Mouse (Mus musculus) heart, embryonic 14.5 days (tissue): ENCODE data around the gene Macrod1. TPM values are rescaled to one million over a fixed set of nuclear protein-coding genes. Genes with fewer than 3 reads are reported as not detected.

Experiments
- ATAC-seq: fragments of 200-750 bp; cut with Nextera tagmentation; 2 replicates; pipeline ENCODE4 v1.8.0; 2017; ENCODE audit warnings: low read depth, moderate TSS enrichment; ENCODE audit not compliant: insufficient number of reproducible peaks, insufficient read depth, low FRiP score
- H3K27ac ChIP-seq, 2 experiments: fragments of 200-500 bp in 1 of 2; fragments of 300-500 bp in 1 of 2; sonication (generic) in 1 of 2; replicated peaks in 1 of 2; 2 replicates each; pipeline ENCODE4 v1.5.1; 2012 to 2014; ENCODE audit warnings: low read depth in 2 of 2, low read length in 2 of 2, control low read depth in 1 of 2, mild to moderate bottlenecking in 1 of 2, mixed read lengths in 1 of 2; ENCODE audit not compliant: control insufficient read depth in 1 of 2, insufficient read depth in 1 of 2
- H3K27me3 ChIP-seq: fragments of 300-500 bp; sonication (generic); 2 replicates; pipeline ENCODE4 v1.6.1; 2014; ENCODE audit warnings: mild to moderate bottlenecking, low read length, control low read depth; ENCODE audit not compliant: control insufficient read depth, insufficient read depth
- H3K36me3 ChIP-seq: fragments of 300-500 bp; sonication (generic); 2 replicates; pipeline ENCODE4 v1.6.1; 2014; ENCODE audit warnings: mild to moderate bottlenecking, control low read depth, low read length, mixed read lengths; ENCODE audit not compliant: control insufficient read depth, insufficient read depth
- H3K4me1 ChIP-seq, 2 experiments: fragments of 200-500 bp in 1 of 2; fragments of 300-500 bp in 1 of 2; sonication (generic) in 1 of 2; 2 replicates each; pipeline ENCODE4 v1.6.1; 2012 to 2014; ENCODE audit warnings: low read length in 2 of 2, control low read depth in 1 of 2, mixed read lengths in 1 of 2; ENCODE audit not compliant: control insufficient read depth in 2 of 2, insufficient read depth in 2 of 2
- H3K4me2 ChIP-seq: fragments of 300-500 bp; sonication (generic); 2 replicates; pipeline ENCODE4 v1.6.1; 2014; ENCODE audit warnings: mild to moderate bottlenecking, low read length
- H3K4me3 ChIP-seq, 2 experiments: fragments of 200-500 bp in 1 of 2; fragments of 300-500 bp in 1 of 2; sonication (generic) in 1 of 2; 2 replicates each; pipeline ENCODE4 v1.5.1; 2012 to 2014; ENCODE audit warnings: low read length in 2 of 2, mild to moderate bottlenecking in 2 of 2, control low read depth in 1 of 2, low read depth in 1 of 2, moderate library complexity in 1 of 2; ENCODE audit not compliant: control insufficient read depth in 1 of 2, insufficient read depth in 1 of 2
- H3K9ac ChIP-seq: fragments of 300-500 bp; sonication (generic); 2 replicates; pipeline ENCODE4 v1.6.1; 2014; ENCODE audit warnings: mild to moderate bottlenecking, low read length
- H3K9me3 ChIP-seq: fragments of 300-500 bp; sonication (generic); 2 replicates; pipeline ENCODE4 v1.6.1; 2016; ENCODE audit warnings: low read length, control low read depth; ENCODE audit not compliant: control insufficient read depth
- WGBS: fragments of 180-500 bp; shearing (Covaris S2); extraction: QIAGEN DNeasy Blood & Tissue Kit; methylation state at CpG from one replicate; pipeline ENCODE4 v1.1.7; 2014; 5-methylcytosine and 5-hydroxymethylcytosine counted together
- polyA plus RNA-seq: library from polyadenylated mRNA; unstranded; fragments of >200 nt; fragmentation: Nextera tagmentation; extraction: Ambion mirVana; gene quantifications from 2 replicates; pipeline ENCODE4 v1.2.1, GENCODE M21; 2014

Macrod1 gene
- polyA plus RNA-seq, 1 experiment from 2014 or later, result 53.0 TPM

- H3K27me3 ChIP-seq, result peaks cover 59% of the 10 kb centered on the region
Observed at GRCm38 (mm10) chr19:7164820-7165323, 108.3 kb downstream of the Macrod1 start.

GRCm38 (mm10) chr19:7165509-7166199 lies 109.0 kb downstream of the Macrod1 start:
- H3K27ac ChIP-seq, result no peak overlapping the region
- no peak for ATAC-seq
- 2% methylated on average over 64 of the region's 105 CpGs for WGBS

More at GRCm38 (mm10) chr19:7164820-7165323, 108.3 kb downstream of the Macrod1 start:
- Histone ChIP-seq H3K27ac (no peak overlapping the region), H3K36me3 (no peaks in the 10 kb centered on the region), H3K9ac (peak overlapping the region; percentile 76), H3K9me3 (no peaks in the 10 kb centered on the region), H3K4me2 (peak overlapping the region; percentile 100), H3K4me1 (peaks cover 13 to 26% of the 10 kb centered on the region in 2 experiments; a peak in 3 of 4 replicates), H3K4me3 (peak overlapping the region; percentile 55 to 69)
- under 1% methylated on average over 35 of the region's 35 CpGs for WGBS
- no peak for ATAC-seq

GRCm38 (mm10) chr19:7166200-7166711 lies 109.6 kb downstream of the Macrod1 start:
- Histone ChIP-seq H3K27me3 (peaks cover 59% of the 10 kb centered on the region), H3K4me2 (peak overlapping the region; percentile 100), H3K4me3 (peak overlapping the region; percentile 55 to 69; a peak in 3 of 4 replicates), H3K9ac (peak overlapping the region; percentile 76), H3K27ac (no peak overlapping the region), H3K36me3 (no peaks in the 10 kb centered on the region), H3K4me1 (peaks cover 12 to 23% of the 10 kb centered on the region in 2 experiments), H3K9me3 (no peaks in the 10 kb centered on the region)
- WGBS, result 3% methylated on average over 13 of the region's 15 CpGs
- no peak for ATAC-seq

More at GRCm38 (mm10) chr19:7165509-7166199, 109.0 kb downstream of the Macrod1 start:
- H3K4me2 ChIP-seq, result peak overlapping the region; percentile 100
- no peaks in the 10 kb centered on the region for H3K36me3 ChIP-seq
- peak overlapping the region; percentile 76 for H3K9ac ChIP-seq
- H3K9me3 ChIP-seq, result no peaks in the 10 kb centered on the region
- H3K27me3 ChIP-seq, result peaks cover 59% of the 10 kb centered on the region
- H3K4me3 ChIP-seq, result peak overlapping the region; percentile 55 to 69
- H3K4me1 ChIP-seq, result peaks cover 7 to 19% of the 10 kb centered on the region in 2 experiments; a peak in 3 of 4 replicates

- H3K4me2 ChIP-seq, result no peak overlapping the region
- peaks cover 17 to 28% of the 10 kb centered on the region in 2 experiments for H3K4me1 ChIP-seq
- H3K27me3 ChIP-seq, result peaks cover 59% of the 10 kb centered on the region
- H3K4me3 ChIP-seq, result no peak overlapping the region
- no peaks in the 10 kb centered on the region for H3K9me3 ChIP-seq
- H3K36me3 ChIP-seq, result no peaks in the 10 kb centered on the region
- no peak for ATAC-seq
- WGBS, result 17% methylated on average over 6 of the region's 6 CpGs
- H3K27ac ChIP-seq, result no peak overlapping the region
- H3K9ac ChIP-seq, result no peak overlapping the region
Observed at GRCm38 (mm10) chr19:7166767-7167166, 110.2 kb downstream of the Macrod1 start.

- Histone ChIP-seq H3K9me3 (no peaks in the 10 kb centered on the region), H3K27me3 (peaks cover 48% of the 10 kb centered on the region), H3K36me3 (no peaks in the 10 kb centered on the region), H3K9ac (no peak overlapping the region), H3K4me2 (no peak overlapping the region), H3K4me1 (peaks cover 25 to 38% of the 10 kb centered on the region in 2 experiments), H3K4me3 (no peak overlapping the region), H3K27ac (no peak overlapping the region)
- WGBS, result 54% methylated on average over 2 of the region's 2 CpGs
- no peak for ATAC-seq
Observed at GRCm38 (mm10) chr19:7168423-7168822, 111.8 kb downstream of the Macrod1 start.

GRCm38 (mm10) chr19:7170916-7171315 lies 114.3 kb downstream of the Macrod1 start:
- 76% methylated on average over 6 of the region's 6 CpGs for WGBS

GRCm38 (mm10) chr19:7171447-7171846 lies 114.8 kb downstream of the Macrod1 start:
- no peak overlapping the region for H3K4me2 ChIP-seq
- H3K27ac ChIP-seq, result no peak overlapping the region
- 14% methylated on average over 8 of the region's 8 CpGs for whole genome bisulfite sequencing
- no peak overlapping the region for H3K9ac ChIP-seq
- H3K4me3 ChIP-seq, result no peak overlapping the region
- H3K9me3 ChIP-seq, result no peaks in the 10 kb centered on the region
- H3K4me1 ChIP-seq, result peaks cover 18 to 28% of the 10 kb centered on the region in 2 experiments
- H3K27me3 ChIP-seq, result peaks cover 26% of the 10 kb centered on the region
- H3K36me3 ChIP-seq, result no peaks in the 10 kb centered on the region
- ATAC-seq, result no peak

More at GRCm38 (mm10) chr19:7170916-7171315, 114.3 kb downstream of the Macrod1 start:
- peaks cover 18 to 26% of the 10 kb centered on the region in 2 experiments for H3K4me1 ChIP-seq
- no peak for ATAC-seq
- no peak overlapping the region for H3K4me2 ChIP-seq
- H3K27ac ChIP-seq, result no peak overlapping the region
- no peak overlapping the region for H3K9ac ChIP-seq
- peaks cover 31% of the 10 kb centered on the region for H3K27me3 ChIP-seq
- no peak overlapping the region for H3K4me3 ChIP-seq
- no peaks in the 10 kb centered on the region for H3K9me3 ChIP-seq
- H3K36me3 ChIP-seq, result no peaks in the 10 kb centered on the region
